Comparison of ENCODE assay signal across 10 mouse cellular contexts in genomic region chr7:29231517-29231916, GRCm38 (mm10). TPM values are rescaled to one million over a fixed set of nuclear protein-coding genes. Genes with fewer than 3 reads are reported as not detected.
A peak's percentile ranks its signal among the peaks of the same experiment; 100 is the strongest.
DNase-seq lines count a peak whose midpoint lies in the region; ATAC-seq and TF ChIP-seq lines count a peak whose summit lies in the region.
"Had no signal": no experiment of that assay in that cellular context is flagged by ENCODE, and none has a peak within 500 bp of the region (broad histone marks: within the 10 kb centered on the region; RNA-seq: fewer than 3 reads in every experiment).

No protein-coding gene starts in this region.

- TF ChIP-seq CTCF in lung, embryonic 14.5 days (IDR thresholded peaks at IDR 0.05; ENCODE audit: low read depth): no peak
- TF ChIP-seq CTCF in embryonic fibroblast, embryonic 13.5 days (IDR thresholded peaks at IDR 0.05; ENCODE audit: borderline replicate concordance, insufficient read depth, low read length): no peak
- no peak for TF ChIP-seq CTCF in cerebellum, adult 2 months (IDR thresholded peaks at IDR 0.05; ENCODE audit: borderline replicate concordance, insufficient read depth, low read depth, low read length)

- H3K9ac ChIP-seq in lung, embryonic 14.5 days: no peak overlapping the region
- H3K9ac ChIP-seq in intestine, embryonic 16.5 days (ENCODE audit: low read depth, low read length): peak overlapping the region; percentile 86
- no peak overlapping the region for H3K9ac ChIP-seq in neural tube, embryonic 15.5 days (replicated peaks)

- WGBS in lung, embryonic 14.5 days: 55% methylated on average over 3 of the region's 3 CpGs
- 57% methylated on average over 3 of the region's 3 CpGs for WGBS in intestine, embryonic 16.5 days
- WGBS in neural tube, embryonic 15.5 days: 60% methylated on average over 3 of the region's 3 CpGs
- 64% methylated on average over 3 of the region's 3 CpGs for WGBS in cerebellum, adult 2 months

- TF ChIP-seq POLR2A in embryonic fibroblast, embryonic 13.5 days (IDR thresholded peaks at IDR 0.05; ENCODE audit: low read depth, low read length): no peak
- no peak for TF ChIP-seq POLR2A in cerebellum, adult 2 months (IDR thresholded peaks at IDR 0.05; ENCODE audit: borderline replicate concordance, insufficient read depth, low read length)

- no peak for ATAC-seq in lung, embryonic 14.5 days (ENCODE audit: insufficient read depth)
- ATAC-seq in intestine, embryonic 16.5 days: no peak
- ATAC-seq in neural tube, embryonic 15.5 days (ENCODE audit: low FRiP score): no peak

- H3K4me2 ChIP-seq in lung, embryonic 14.5 days: peak overlapping the region; percentile 97
- H3K4me2 ChIP-seq in intestine, embryonic 16.5 days (ENCODE audit: low read depth, low read length): peak overlapping the region; percentile 97
- H3K4me2 ChIP-seq in neural tube, embryonic 15.5 days: peak overlapping the region; percentile 96

- H3K4me3 ChIP-seq in lung, embryonic 14.5 days (ENCODE audit: low read depth, low read length): peak overlapping the region; percentile 59
- H3K4me3 ChIP-seq in embryonic fibroblast, embryonic 13.5 days (ENCODE audit: insufficient read depth, low read length): peak overlapping the region; percentile 45
- peak overlapping the region; percentile 71 for H3K4me3 ChIP-seq in intestine, embryonic 16.5 days (ENCODE audit: low read length)
- H3K4me3 ChIP-seq in neural tube, embryonic 15.5 days (replicated peaks): peak overlapping the region; percentile 50
- H3K4me3 ChIP-seq in cerebellum, adult 2 months (replicated peaks; ENCODE audit: insufficient read depth, low read depth, low read length): no peak overlapping the region
- H3K4me3 ChIP-seq: myocyte had no signal

- no peak overlapping the region for H3K27ac ChIP-seq in lung, embryonic 14.5 days (ENCODE audit: low read depth)
- H3K27ac ChIP-seq in embryonic fibroblast, embryonic 13.5 days (ENCODE audit: insufficient read depth, low read length): no peak overlapping the region
- H3K27ac ChIP-seq in intestine, embryonic 16.5 days (ENCODE audit: low read length): no peak overlapping the region
- H3K27ac ChIP-seq in neural tube, embryonic 15.5 days (replicated peaks): no peak overlapping the region
- H3K27ac ChIP-seq in cerebellum, adult 2 months (ENCODE audit: insufficient read depth, low read length): no peak overlapping the region

- H3K27me3 ChIP-seq in lung, embryonic 14.5 days (ENCODE audit: insufficient read depth, low read length): peaks cover 15% of the 10 kb centered on the region
- peaks cover 5% of the 10 kb centered on the region; the same call in 1 of the 2 replicates for H3K27me3 ChIP-seq in intestine, embryonic 16.5 days (replicated peaks; ENCODE audit: control insufficient read depth, insufficient read depth, low read length)
- H3K27me3 ChIP-seq in neural tube, embryonic 15.5 days (replicated peaks): peaks cover 45% of the 10 kb centered on the region
- H3K27me3 ChIP-seq in cerebellum, adult 2 months (ENCODE audit: control insufficient read depth, insufficient read depth, low read length): no peaks in the 10 kb centered on the region

- no peaks in the 10 kb centered on the region for H3K4me1 ChIP-seq in lung, embryonic 14.5 days (ENCODE audit: insufficient read depth)
- no peaks in the 10 kb centered on the region for H3K4me1 ChIP-seq in embryonic fibroblast, embryonic 13.5 days (ENCODE audit: control insufficient read depth, insufficient read depth, low read length)
- H3K4me1 ChIP-seq in intestine, embryonic 16.5 days (ENCODE audit: control insufficient read depth, insufficient read depth, low read length): peaks cover 3% of the 10 kb centered on the region; the same call in 1 of the 2 replicates
- H3K4me1 ChIP-seq in neural tube, embryonic 15.5 days: peaks cover 9% of the 10 kb centered on the region
- peaks cover 5% of the 10 kb centered on the region; the same call in 1 of the 2 replicates for H3K4me1 ChIP-seq in cerebellum, adult 2 months (ENCODE audit: control insufficient read depth, insufficient read depth, low read length)

- no peaks in the 10 kb centered on the region for H3K36me3 ChIP-seq in lung, embryonic 14.5 days (ENCODE audit: insufficient read depth)
- H3K36me3 ChIP-seq in intestine, embryonic 16.5 days (ENCODE audit: control insufficient read depth, insufficient read depth, low read length): no peaks in the 10 kb centered on the region
- H3K36me3 ChIP-seq in neural tube, embryonic 15.5 days: no peaks in the 10 kb centered on the region

- no peaks in the 10 kb centered on the region for H3K9me3 ChIP-seq in lung, embryonic 14.5 days (ENCODE audit: low read depth, low read length)
- H3K9me3 ChIP-seq in intestine, embryonic 16.5 days (ENCODE audit: control insufficient read depth, low read length): no peaks in the 10 kb centered on the region
- H3K9me3 ChIP-seq in neural tube, embryonic 15.5 days (replicated peaks): no peaks in the 10 kb centered on the region

- DNase-seq in lung, embryonic 14.5 days: no peak
- no peak for DNase-seq in lung, postnatal 10 days
- DNase-seq in embryo, embryonic 9.5 days (ENCODE audit: extremely low spot score): no peak
- DNase-seq in cerebellum, adult 2 months: no peak
- DNase-seq: kidney, adult 11 months; thymus, postnatal 36 days had no signal

RNA-seq across cellular contexts. Expression of gene Kcnk6, which starts 0.8 kb away (rescaled TPM):
- polyA plus RNA-seq in lung, embryonic 14.5 days (2014; fragmentation: Nextera tagmentation; extraction: Ambion mirVana): 0.84 and 1.1 TPM in 2 replicates
- polyA plus RNA-seq in embryonic fibroblast, embryonic 13.5 days (2011; ENCODE audit: insufficient read length, low read depth, missing spikeins): 1.4 and 2.7 TPM in 2 replicates
- polyA plus RNA-seq in intestine, embryonic 16.5 days (2015; fragmentation: Nextera tagmentation; extraction: Ambion mirVana): 2.5 TPM in 2 replicates
- 0.54 and 1.4 TPM in 2 replicates for polyA plus RNA-seq in neural tube, embryonic 15.5 days (2015; fragmentation: Nextera tagmentation; extraction: Ambion mirVana)
- 0.57 and 0.62 TPM in 2 replicates for polyA plus RNA-seq in cerebellum, adult 2 months (2012; rRNA removed)

RNA-seq across cellular contexts. Expression of gene Yif1b, which starts 6.6 kb away (rescaled TPM):
- polyA plus RNA-seq in lung, embryonic 14.5 days (2014; fragmentation: Nextera tagmentation; extraction: Ambion mirVana): 121 and 123 TPM in 2 replicates
- 67.7 and 68.0 TPM in 2 replicates for polyA plus RNA-seq in embryonic fibroblast, embryonic 13.5 days (2011; ENCODE audit: insufficient read length, low read depth, missing spikeins)
- 83.1 and 83.7 TPM in 2 replicates for polyA plus RNA-seq in intestine, embryonic 16.5 days (2015; fragmentation: Nextera tagmentation; extraction: Ambion mirVana)
- polyA plus RNA-seq in neural tube, embryonic 15.5 days (2015; fragmentation: Nextera tagmentation; extraction: Ambion mirVana): 112 and 113 TPM in 2 replicates
- polyA plus RNA-seq in cerebellum, adult 2 months (2012; rRNA removed): 131 and 143 TPM in 2 replicates

RNA-seq across cellular contexts. Expression of gene 2200002D01Rik, which starts 16.7 kb away (rescaled TPM):
- 4.6 and 4.7 TPM in 2 replicates for polyA plus RNA-seq in lung, embryonic 14.5 days (2014; fragmentation: Nextera tagmentation; extraction: Ambion mirVana)
- 10.6 and 40.6 TPM in 2 replicates for polyA plus RNA-seq in embryonic fibroblast, embryonic 13.5 days (2011; ENCODE audit: insufficient read length, low read depth, missing spikeins)
- polyA plus RNA-seq in intestine, embryonic 16.5 days (2015; fragmentation: Nextera tagmentation; extraction: Ambion mirVana): 261 and 264 TPM in 2 replicates
- 1.4 and 12.8 TPM in 2 replicates for polyA plus RNA-seq in neural tube, embryonic 15.5 days (2015; fragmentation: Nextera tagmentation; extraction: Ambion mirVana)
- 0.38 and 0.48 TPM in 2 replicates for polyA plus RNA-seq in cerebellum, adult 2 months (2012; rRNA removed)

RNA-seq across cellular contexts. Expression of gene Catsperg1, which starts 17.7 kb away (rescaled TPM):
- polyA plus RNA-seq in lung, embryonic 14.5 days (2014; fragmentation: Nextera tagmentation; extraction: Ambion mirVana): 0.57 and 0.87 TPM in 2 replicates
- 0.40 and 0.47 TPM in 2 replicates for polyA plus RNA-seq in embryonic fibroblast, embryonic 13.5 days (2011; ENCODE audit: insufficient read length, low read depth, missing spikeins)
- polyA plus RNA-seq in intestine, embryonic 16.5 days (2015; fragmentation: Nextera tagmentation; extraction: Ambion mirVana): 0.42 and 0.92 TPM in 2 replicates
- 1.9 and 4.4 TPM in 2 replicates for polyA plus RNA-seq in neural tube, embryonic 15.5 days (2015; fragmentation: Nextera tagmentation; extraction: Ambion mirVana)
- 1.0 and 1.2 TPM in 2 replicates for polyA plus RNA-seq in cerebellum, adult 2 months (2012; rRNA removed)
- polyA plus RNA-seq: myocyte had no signal

RNA-seq across cellular contexts. Expression of gene Spint2, which starts 50.2 kb away (rescaled TPM):
- polyA plus RNA-seq in lung, embryonic 14.5 days (2014; fragmentation: Nextera tagmentation; extraction: Ambion mirVana): 243 and 265 TPM in 2 replicates
- 11.6 and 11.7 TPM in 2 replicates for polyA plus RNA-seq in embryonic fibroblast, embryonic 13.5 days (2011; ENCODE audit: insufficient read length, low read depth, missing spikeins)
- 626 and 672 TPM in 2 replicates for polyA plus RNA-seq in intestine, embryonic 16.5 days (2015; fragmentation: Nextera tagmentation; extraction: Ambion mirVana)
- 62.7 and 140 TPM in 2 replicates for polyA plus RNA-seq in neural tube, embryonic 15.5 days (2015; fragmentation: Nextera tagmentation; extraction: Ambion mirVana)
- polyA plus RNA-seq in cerebellum, adult 2 months (2012; rRNA removed): 46.2 and 54.9 TPM in 2 replicates
